Mouse (Mus musculus) CD4-positive, CD25-positive, alpha-beta regulatory T cell, adult 4 months (primary cell): ENCODE results near the gene Mafg. TPM values are rescaled to one million over a fixed set of nuclear protein-coding genes. Genes with fewer than 3 reads are reported as not detected.
"Not testable (repeated sequence)": the region's sequence is repeated elsewhere in the genome, so short reads cannot be mapped to it uniquely, and the experiment has no call there.

Experiments used
- ATAC-seq: one replicate; pipeline ENCODE4 v1.8.0; 2017
- polyA plus RNA-seq, 2 experiments: library from polyadenylated mRNA; unstranded; fragments of 100-300 nt; shearing (Covaris generic); gene quantifications; one replicate each; pipeline ENCODE4 v1.2.1; 2017

Gene Mafg
- polyA plus RNA-seq, 2 experiments from 2014 or later = 11.3 to 16.0 TPM

DNA sequence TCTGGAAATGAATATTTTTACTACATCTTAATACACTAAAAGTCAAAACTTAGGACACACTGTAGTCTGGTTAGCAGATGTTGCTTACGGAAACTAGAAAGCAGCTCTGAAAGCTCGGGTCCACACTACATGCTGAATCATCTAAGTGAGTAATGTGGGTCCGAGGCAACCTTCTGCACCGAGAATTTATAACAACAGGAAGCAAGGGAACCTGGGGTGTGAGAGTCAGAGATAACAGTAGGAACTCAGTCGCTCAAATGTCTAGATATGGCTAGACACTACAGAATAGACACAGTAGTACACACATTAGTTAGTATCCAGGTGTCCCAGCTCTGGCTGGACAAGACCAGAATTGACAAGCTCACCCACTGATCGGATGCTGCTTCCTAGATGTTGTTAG, 44.9 kb downstream of the Mafg start:
- ATAC-seq = no peak

DNA sequence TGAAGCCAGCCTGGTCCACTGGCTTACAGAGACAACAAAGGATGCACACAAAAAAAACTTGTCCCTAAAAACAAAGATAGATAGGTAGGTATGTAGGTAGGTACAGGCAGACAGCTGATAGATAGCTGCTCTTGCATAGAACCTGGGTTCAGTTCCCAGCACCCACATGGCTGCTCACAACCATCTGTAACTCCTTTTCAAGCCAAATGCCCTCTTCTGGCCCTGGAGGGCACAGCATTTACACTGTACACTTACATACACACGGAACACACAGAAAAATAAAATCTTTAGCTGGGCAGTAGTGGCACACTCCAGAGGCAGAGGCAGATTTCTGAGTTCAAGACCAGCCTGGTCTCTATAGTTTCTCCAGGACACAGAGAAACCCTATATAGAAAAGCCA, 49.5 kb downstream of the Mafg start:
- ATAC-seq = no peak

DNA sequence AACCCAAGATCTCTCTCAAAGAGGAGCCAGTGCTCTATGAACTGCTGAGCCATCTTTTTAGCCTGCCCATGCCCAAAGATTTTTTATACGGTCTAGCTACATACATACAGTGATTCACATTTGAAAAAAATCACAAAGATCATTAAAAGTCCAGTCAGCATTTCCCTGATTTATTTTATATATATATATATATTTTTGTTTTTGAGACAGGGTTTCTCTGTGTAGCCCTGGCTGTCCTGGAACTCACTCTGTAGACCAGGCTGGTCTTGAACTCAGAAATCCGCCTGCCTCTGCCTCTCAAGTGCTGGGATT, 50.5 kb downstream of the Mafg start:
- ATAC-seq = not testable (repeated sequence)

DNA sequence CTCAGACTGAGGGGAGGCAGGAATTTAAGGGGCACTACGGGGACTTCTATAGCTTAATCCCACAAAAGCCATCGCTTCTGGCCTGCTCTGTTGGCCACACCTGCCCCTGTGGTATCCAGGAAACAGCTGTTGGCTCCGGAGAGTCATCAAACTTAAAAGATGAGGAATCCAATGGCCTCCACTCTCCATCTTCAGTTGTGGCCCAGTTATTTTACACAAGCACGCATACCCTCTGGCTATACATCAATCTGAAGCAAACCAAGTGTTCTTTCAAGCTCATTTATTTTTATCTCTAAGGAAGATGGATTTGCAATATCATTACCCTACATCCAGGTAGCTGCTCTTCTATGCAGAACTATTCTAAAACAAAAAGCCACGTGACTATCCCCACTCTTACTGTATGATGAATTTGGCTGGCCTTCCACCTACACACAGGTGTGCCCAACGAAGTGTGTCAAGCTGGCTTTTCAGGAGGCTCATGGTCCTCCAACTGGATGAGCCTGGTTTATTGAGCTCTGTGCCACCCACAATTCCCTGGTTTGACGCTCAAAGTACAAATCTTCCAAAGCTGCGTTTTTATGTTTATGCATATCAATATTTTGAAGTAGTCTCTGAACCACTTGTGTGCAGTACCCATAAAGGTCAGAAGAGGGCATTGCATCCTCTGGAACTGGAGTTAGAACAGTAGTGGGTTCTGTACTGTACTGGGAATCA, 51.0 kb downstream of the Mafg start:
- ATAC-seq = peak; percentile 42

DNA sequence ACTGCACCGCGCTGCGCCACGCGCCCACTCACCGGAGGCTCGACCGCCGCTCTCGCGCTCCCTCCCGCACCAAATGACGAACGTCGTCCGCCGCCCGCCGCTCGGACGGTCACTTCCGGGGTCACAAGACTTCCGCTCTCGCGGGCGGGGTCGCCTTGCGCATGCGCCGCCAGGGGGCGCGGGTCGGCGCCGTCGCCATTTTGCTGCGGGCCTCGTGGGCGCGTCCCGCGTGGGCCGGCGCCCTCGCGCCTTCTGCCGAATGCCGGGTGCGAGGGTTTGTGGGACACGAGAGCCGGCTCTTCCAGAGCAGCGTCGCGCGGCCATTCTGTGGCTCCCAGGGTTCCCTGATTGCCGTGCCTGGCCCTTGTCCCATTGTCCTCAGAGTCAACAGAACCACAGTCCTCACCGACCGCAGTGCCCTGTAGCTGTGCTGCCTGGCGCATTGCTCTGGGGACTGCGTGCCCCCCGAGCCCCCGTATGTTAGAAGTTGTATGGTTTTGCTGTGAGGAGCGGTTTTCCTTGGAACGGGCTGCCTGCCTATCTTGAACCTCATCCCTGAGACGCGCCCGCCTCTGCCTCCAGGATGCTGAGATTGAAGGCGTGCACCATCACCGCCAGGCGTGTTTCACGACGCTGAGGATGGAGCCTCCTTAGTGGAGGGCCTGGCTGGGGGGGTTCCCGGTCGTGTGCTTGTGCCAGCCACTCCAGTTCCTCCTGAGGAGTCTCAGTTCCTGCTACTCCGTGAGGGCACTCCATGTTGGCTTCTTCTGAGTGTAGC, 51.7 kb downstream of the Mafg start, which contains the start of gene Arhgdia:
Arhgdia (minus strand) TSS at position 135 of the 778 bp plus-strand sequence.
- ATAC-seq = peak; percentile 62

DNA sequence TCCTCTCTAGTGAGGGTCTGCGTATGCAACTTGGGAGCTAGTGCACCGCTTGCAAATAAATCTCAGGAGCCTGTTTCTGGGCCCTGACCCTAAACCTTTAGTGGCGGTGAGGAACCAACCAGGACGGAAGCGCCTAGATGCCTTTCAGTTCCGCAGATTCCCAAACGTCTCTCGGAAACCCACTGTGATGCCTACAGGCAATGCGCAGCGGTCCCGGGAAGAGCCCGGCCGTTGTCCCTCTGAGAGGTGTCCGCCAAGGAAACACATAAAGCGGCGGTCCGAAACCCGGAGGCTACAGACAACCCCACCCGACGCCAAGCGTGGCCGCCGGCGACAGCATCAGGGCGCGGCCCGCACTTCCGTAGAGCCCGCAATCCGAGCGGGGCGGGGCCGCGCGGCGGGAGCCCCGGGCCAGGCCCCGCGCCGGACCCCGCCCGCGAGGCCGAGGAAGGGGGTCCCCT, 52.5 kb downstream of the Mafg start:
- peak; percentile 24 for ATAC-seq

DNA sequence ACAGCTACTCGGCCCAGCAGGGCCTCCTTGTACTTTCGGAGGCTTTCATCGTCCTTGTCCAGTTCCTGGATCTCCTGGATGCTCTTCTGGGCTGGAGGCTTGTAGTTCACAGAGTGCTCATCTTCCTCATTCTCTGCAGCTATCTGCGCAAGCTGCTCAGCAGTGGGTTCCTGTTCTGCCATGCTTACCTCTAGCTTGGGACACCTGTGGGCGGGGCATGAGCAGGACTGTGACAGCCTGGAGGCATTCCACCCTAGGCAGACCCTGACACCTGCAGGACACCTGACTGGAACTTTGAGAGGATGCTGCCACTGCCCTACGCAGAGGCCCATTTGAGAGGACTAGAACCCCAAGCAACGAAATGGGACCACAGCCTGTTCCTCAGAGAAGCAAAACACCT, 53.2 kb downstream of the Mafg start:
- ATAC-seq = no peak

DNA sequence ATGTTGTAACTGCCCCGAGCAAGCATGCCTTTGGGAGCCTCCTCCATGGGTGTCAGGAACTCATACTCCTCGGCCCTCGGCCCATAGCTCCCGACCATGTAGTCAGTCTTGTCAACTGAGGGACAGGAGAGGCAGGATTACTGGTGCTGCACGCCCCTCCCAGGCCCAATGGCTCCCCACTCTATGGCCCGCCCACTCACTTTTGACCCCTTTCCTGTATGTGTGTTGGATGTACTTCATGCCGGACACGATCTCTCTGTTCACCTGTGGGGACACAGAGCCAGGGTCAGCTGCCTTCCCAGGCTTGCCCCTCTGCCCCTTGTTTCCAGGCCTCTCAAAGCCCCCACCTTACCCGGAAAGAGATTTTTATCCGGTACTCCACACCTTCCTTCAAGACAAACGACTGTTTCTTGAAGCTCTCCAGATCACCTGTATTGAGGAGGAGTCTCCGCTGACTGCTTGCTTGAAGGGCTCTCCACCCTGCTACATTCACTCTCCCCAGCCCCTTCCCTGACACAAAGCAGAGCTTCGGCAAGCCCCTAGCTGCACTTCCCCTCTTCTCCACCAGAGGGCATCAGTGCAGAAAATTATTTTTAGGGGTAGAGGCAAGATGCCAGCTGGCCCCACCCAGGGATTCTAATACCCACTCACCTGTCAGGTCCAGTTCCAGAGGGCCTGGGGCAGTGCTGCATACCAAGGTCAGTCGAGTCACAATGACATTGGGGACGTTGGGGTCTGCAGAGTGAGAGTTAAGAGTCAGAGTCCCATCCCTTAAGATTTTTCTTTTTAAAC, 53.9 kb downstream of the Mafg start:
- no peak for ATAC-seq

DNA sequence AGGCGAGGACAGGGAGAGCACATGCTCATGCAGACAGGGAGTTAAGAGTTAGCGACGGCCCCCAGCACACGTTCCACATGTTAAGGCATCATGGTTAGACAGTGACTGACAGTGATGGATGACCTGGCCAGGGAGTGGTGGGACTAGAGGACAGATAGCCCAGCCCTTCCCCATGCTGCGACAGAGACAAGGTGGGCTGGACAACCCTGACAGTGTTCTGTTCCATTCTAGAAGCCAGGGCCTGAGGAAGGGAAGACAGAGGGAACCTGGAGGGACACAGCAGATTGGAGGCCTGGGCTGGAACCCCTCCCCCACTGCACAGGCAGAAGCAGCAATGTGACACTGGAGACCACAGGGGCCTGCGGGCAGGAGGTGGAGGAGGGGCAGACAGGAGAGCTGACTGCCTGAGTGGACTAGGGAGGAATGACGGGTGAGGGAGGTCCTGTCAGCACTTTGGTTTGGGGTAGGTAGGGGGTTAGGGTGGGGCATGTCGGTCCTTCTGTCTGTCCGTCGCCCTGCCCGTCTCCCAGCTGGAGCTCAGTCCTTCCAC, 54.6 kb downstream of the Mafg start:
- ATAC-seq = no peak

DNA sequence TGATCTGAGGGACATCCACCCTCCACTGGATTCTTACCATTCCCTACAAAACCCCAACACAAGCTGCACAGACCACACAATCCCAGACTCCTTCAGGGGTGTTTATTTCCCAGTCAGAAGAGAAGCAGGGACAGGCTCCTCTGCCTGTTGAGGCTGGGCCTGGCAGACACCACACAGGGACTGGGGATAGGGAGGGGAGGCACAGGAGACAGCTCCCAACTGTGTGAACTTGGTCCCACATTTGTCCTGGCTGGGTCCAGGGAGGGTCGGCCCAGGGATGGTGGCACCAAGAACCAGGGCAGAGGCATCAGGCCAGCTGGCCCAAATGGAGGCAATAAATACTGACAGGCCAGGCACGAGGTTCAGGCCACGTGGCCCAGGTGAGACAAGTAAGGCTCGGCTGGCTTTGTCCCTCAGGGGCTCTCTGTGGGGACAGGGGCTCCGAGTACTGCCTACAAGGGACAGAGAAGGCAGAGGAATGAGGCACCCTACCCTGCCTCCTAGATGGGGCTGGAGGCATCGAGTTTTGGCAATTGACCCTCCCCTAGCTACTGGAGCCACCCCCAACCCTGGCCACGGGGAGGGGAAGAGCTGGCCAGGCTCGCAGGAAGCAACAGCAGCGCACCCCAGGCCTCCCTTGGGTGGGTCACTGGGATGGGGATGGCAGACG, 55.2 kb downstream of the Mafg start:
- no peak for ATAC-seq

DNA sequence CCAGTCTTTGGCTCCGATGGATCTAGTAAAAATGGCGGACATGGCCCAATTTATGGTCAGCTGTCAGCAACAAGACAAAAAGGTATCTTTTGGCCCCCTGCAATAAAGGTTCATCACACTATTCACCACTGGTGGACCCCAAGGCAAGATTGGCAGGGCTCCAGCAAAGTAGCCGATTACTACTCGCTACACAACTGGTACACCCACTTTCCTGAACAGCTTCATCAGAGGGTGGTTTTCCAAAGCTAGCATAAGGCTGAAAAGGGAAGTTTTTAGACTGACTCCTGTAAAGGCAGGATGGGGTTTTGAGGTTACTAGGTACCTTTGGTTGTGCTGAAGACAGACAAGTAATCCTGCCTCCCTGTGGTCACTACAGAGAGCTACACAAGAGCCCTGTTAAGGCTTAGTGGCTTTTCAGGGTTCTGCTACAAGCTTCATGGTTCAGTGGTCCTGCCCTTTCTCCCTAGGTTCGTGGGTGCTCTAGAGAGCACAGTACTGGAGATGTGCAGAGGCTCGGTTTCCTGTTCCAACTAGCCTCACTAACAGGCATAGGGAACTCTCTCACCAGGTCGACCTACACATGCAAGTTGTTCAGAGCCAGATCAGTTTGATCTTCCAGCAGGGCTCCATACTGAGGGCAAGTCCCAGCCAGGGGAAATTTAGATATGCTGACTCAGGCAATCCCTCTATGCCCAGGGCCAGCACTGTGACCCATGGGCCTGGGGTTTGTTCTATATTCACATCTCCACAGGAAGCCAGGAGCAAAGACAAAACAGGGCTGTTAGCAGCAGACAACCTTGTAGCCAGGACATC, 56.0 kb downstream of the Mafg start:
- no peak for ATAC-seq

DNA sequence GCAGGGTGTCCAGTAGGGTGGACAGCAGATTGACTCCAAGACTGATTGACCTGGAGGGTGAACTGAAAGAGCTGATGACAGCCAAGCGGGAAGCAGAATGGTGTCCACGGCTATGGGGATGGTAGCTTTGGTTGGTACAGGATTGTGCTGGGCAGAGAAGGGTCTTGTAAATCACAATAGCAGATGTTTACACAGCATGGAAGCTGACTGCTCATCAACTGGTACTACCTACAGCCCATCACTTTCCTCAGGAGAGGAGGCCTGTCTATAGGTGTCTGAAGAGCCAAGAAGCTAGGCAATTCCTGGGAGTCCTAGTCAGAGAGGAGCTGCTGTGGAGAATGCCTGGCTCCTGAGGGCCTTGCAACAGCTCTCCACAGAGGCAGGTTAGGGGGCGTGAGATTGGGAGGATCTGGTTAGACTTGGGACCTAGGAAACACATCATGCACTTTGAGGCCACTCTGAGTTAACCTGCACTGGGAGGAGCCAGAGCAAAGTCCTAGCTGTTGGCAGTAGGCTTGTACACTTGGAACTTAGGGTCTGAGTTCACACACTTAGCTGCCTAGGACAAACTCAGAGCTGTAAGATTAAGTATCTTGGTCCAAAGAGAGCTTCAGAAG, 56.9 kb downstream of the Mafg start:
- no peak for ATAC-seq

DNA sequence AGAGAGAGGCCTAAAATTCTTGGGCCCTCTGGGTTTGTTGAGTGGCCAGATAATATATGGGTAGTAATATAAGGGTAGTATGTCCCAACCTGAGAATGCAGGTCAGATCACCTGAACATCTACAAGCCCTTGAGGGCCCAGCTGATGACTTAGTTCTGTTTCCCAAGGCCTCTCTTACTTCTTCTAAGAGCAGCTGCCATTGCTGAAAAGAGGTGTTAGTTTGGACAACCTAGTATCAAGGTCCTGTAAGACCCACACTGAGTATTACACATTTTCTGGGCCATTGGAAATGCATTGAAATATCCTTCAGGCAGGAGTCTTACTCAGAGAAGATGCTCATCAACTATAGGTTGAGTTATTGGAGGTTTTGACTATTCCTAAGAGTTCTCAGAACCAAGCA, 57.5 kb downstream of the Mafg start:
- no peak for ATAC-seq

Other genes with a start within 250 kb of the Mafg start
- 10 to 100 TPM in 1 of 2 experiments, 1 to 10 TPM in 1; 9.5 to 11.0 TPM for gene Nploc4, start 195.9 kb downstream of the Mafg start, polyA plus RNA-seq
- gene Tspan10, start 191.0 kb downstream of the Mafg start, polyA plus RNA-seq = not detected
- under 1 TPM in 1 of 2 experiments, not detected in 1; 0.83 TPM for gene Pde6g, start 180.1 kb downstream of the Mafg start, polyA plus RNA-seq
- gene Oxld1, start 175.5 kb downstream of the Mafg start, polyA plus RNA-seq = 1 to 10 TPM; 3.5 to 4.6 TPM
- gene Ccdc137, start 175.5 kb downstream of the Mafg start, polyA plus RNA-seq = 10 to 100 TPM; 19.8 to 27.7 TPM
- gene Arl16, start 166.0 kb downstream of the Mafg start, polyA plus RNA-seq = 10 to 100 TPM; 34.8 to 44.8 TPM
- 10 to 100 TPM; 67.0 to 68.0 TPM for gene Mrpl12, start 149.0 kb downstream of the Mafg start, polyA plus RNA-seq
- gene Slc25a10, start 141.8 kb downstream of the Mafg start, polyA plus RNA-seq = 10 to 100 TPM; 11.0 to 14.3 TPM
- not detected for gene Gcgr, start 102.9 kb downstream of the Mafg start, polyA plus RNA-seq
- 100 to 1,000 TPM; 114 to 126 TPM for gene Mcrip1, start 83.9 kb downstream of the Mafg start, polyA plus RNA-seq
- gene Ppp1r27, start 82.5 kb downstream of the Mafg start, polyA plus RNA-seq = not detected
- 100 to 1,000 TPM; 162 to 169 TPM for gene P4hb, start 60.3 kb downstream of the Mafg start, polyA plus RNA-seq
- 100 to 1,000 TPM; 554 to 866 TPM for gene Arhgdia, start 52.0 kb downstream of the Mafg start, polyA plus RNA-seq
- gene Alyref, start 35.2 kb downstream of the Mafg start, polyA plus RNA-seq = 10 to 100 TPM in 1 of 2 experiments, 1 to 10 TPM in 1; 8.5 to 42.6 TPM
- 100 to 1,000 TPM; 122 to 134 TPM for gene Anapc11, start 35.2 kb downstream of the Mafg start, polyA plus RNA-seq
- gene Npb, start 25.1 kb downstream of the Mafg start, polyA plus RNA-seq = not detected
- gene Pcyt2, start 15.7 kb downstream of the Mafg start, polyA plus RNA-seq = 100 to 1,000 TPM; 101 to 179 TPM
- 10 to 100 TPM; 66.4 to 66.7 TPM for gene Sirt7, start 8.4 kb downstream of the Mafg start, polyA plus RNA-seq
- 1 to 10 TPM; 1.5 to 1.8 TPM for gene Pycr1, start 10.2 kb upstream of the Mafg start, polyA plus RNA-seq
- gene Myadml2, start 14.6 kb upstream of the Mafg start, polyA plus RNA-seq = not detected
- not detected for gene Notum, start 27.6 kb upstream of the Mafg start, polyA plus RNA-seq
- gene Aspscr1, start 39.4 kb upstream of the Mafg start, polyA plus RNA-seq = 100 to 1,000 TPM in 1 of 2 experiments, 10 to 100 TPM in 1; 82.3 to 134 TPM
- 100 to 1,000 TPM; 152 to 156 TPM for gene Cenpx, start 80.1 kb upstream of the Mafg start, polyA plus RNA-seq
- gene Lrrc45, start 80.3 kb upstream of the Mafg start, polyA plus RNA-seq = 10 to 100 TPM; 26.8 to 34.4 TPM
- not detected for gene Rac3, start 87.9 kb upstream of the Mafg start, polyA plus RNA-seq
- gene Dcxr, start 93.7 kb upstream of the Mafg start, polyA plus RNA-seq = 10 to 100 TPM; 15.1 to 17.4 TPM
- gene Cbr2, start 98.5 kb upstream of the Mafg start, polyA plus RNA-seq = not detected
- 10 to 100 TPM in 1 of 2 experiments, 1 to 10 TPM in 1; 3.6 to 24.6 TPM for gene Hmga1b, start 129.2 kb upstream of the Mafg start, polyA plus RNA-seq
- 1 to 10 TPM; 2.8 to 4.1 TPM for gene Rfng, start 150.6 kb upstream of the Mafg start, polyA plus RNA-seq
- 100 to 1,000 TPM; 126 to 160 TPM for gene Gps1, start 150.7 kb upstream of the Mafg start, polyA plus RNA-seq
- 10 to 100 TPM; 31.4 to 35.3 TPM for gene Dus1l, start 162.8 kb upstream of the Mafg start, polyA plus RNA-seq
- gene Fasn, start 190.9 kb upstream of the Mafg start, polyA plus RNA-seq = 10 to 100 TPM; 24.1 to 34.8 TPM